Mouse (Mus musculus): Measurements from ENCODE around the gene Depdc1b. TPM values are rescaled to one million over a fixed set of nuclear protein-coding genes. Genes with fewer than 3 reads are reported as not detected.
A peak's percentile ranks its signal among the peaks of the same experiment; 100 is the strongest.

The Depdc1b gene
- polyA plus RNA-seq (2015; fragmentation: Nextera tagmentation; extraction: Ambion mirVana) = 9.7 and 11.6 TPM in 2 replicates

DNA sequence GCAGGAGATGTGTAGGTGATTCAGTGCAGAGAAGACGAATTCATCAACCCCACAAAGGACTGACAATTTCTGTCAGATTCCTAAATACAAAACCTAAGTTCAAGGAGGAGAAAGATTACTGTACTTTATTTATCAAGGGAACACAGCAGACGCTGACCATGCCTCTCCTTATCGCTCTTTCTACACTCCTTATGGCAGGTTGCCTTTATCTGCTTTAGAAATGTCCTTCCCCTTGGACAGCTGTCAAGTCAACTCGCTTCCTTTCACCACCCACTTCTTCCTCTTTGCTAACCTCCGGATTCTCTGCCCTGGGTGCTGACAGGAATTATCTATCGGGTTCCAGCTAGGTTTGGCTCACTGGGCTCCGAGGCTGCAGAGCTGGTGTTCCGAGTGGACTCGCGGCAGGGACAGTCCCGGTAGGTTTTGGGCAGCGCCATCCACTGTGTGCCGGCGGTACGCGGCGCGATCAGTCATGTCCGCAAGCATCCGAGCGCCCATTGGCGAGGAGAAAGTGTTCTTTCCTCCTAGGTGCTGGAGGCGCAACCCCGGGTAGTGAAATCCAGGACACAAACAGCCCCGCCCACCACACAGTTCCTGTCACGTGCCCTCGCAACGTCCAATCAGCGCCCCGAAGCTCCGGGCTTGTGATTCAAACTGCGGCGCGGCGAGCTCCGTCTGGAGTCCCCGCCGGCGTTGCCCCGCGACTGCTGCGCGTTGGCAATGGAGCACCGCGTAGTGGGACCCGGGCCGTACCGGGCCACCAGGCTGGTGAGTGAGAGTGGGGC is at the start of gene Depdc1b:
Gene Depdc1b, plus strand, starts transcription at position 631 of the 785 bp plus-strand sequence.
- ATAC-seq (ENCODE audit: insufficient number of reproducible peaks, insufficient read depth, low FRiP score, low TSS enrichment, low read depth) = peak; percentile 91
- Histone ChIP-seq H3K4me3 (peak within 1 kb of the TSS; percentile 74), H3K36me3 (0 out of 2 replicates have a peak, but pooled peaks cover 3% of the 10 kb centered on the region), H3K4me1 (peaks cover 19% of the 10 kb centered on the region), H3K9ac (peak within 1 kb of the TSS; percentile 81), H3K9me3 (no peaks in the 10 kb centered on the region), H3K27ac (no peak within 1 kb of the TSS), H3K27me3 (no peaks in the 10 kb centered on the region), H3K4me2 (peak within 1 kb of the TSS; percentile 96)
- under 1% methylated on average over 48 of the region's 48 CpGs for WGBS

DNA sequence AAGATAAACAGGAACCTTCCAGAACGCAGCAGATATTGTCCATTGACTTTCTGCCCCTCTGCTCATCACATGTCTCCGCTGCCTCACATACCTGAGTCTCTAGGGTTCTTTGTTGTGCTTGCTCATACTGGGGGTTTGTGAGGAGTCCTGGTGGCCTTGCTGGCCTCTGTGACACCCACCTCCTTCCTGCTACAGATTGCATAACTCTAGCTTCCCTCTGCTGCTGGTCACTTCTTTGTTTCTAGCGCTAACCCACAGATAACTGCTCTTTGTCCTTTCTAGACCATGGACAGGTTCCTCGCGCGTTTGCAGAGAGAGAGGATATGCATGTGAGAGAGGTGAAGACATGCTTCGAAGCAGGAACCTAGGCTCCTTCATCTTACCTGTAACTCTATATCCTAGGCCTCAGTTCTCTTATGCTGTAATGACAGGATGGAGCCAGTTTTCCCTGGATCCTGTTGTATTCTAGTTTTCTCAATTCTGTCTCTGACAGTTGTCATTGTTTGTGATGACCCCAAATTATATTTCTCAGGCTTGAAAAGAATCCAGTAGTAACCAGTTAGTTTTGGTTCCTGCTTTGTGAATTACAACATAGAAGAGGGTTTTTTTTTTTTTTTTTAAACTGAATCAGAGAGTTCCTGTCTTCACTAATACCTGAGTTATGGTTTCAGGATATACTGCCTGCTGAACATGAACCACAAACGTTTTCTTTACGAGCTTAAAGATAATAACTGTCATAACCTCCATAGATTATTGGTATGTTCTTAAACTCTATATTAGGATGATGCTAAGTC is 48.1 kb upstream of the Depdc1b start:
- no peaks in the 10 kb centered on the region for H3K36me3 ChIP-seq
- no peaks in the 10 kb centered on the region for H3K4me1 ChIP-seq
- H3K9me3 ChIP-seq = no peaks in the 10 kb centered on the region
- H3K9ac ChIP-seq = no peak overlapping the region
- no peak overlapping the region for H3K27ac ChIP-seq
- no peaks in the 10 kb centered on the region for H3K27me3 ChIP-seq
- ATAC-seq (ENCODE audit: insufficient number of reproducible peaks, insufficient read depth, low FRiP score, low TSS enrichment, low read depth) = no peak
- no peak overlapping the region for H3K4me2 ChIP-seq
- 75% methylated on average over 9 of the region's 9 CpGs for whole genome bisulfite sequencing
- H3K4me3 ChIP-seq = no peak overlapping the region

DNA sequence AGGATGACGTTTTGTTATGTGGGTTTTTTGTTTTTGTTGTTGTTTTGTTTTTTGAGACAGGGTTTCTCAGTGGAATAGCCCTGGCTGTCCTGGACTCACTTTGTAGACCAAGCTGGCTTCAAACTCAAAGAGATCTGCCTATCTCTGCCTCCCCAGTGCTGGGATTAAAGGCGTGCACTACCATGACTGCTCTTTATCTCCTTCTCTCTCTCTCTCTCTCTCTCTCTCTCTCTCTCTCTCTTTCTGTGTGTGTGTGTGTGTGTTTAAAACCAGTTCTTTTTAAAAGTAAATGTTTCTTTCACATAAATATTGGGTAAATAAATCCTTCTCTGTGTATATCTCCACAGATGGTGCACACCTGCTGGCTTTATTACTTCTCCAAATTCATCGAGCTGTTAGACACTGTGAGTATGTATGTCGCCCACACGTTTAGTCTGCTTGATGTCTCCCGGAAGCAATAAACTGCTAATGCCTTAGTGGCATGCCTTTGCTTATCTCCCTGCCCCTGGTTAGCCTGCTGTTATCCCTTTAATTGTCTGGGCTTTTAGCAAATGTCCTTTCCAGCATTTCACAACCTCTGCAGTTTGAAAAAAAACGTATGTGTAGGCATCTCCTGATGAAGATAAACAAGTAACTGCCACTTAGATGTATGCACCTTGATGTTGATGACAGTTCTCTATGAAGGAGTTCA is 44.5 kb upstream of the Depdc1b start:
- 72% methylated on average over 7 of the region's 7 CpGs for WGBS
- no peak overlapping the region for H3K27ac ChIP-seq

DNA sequence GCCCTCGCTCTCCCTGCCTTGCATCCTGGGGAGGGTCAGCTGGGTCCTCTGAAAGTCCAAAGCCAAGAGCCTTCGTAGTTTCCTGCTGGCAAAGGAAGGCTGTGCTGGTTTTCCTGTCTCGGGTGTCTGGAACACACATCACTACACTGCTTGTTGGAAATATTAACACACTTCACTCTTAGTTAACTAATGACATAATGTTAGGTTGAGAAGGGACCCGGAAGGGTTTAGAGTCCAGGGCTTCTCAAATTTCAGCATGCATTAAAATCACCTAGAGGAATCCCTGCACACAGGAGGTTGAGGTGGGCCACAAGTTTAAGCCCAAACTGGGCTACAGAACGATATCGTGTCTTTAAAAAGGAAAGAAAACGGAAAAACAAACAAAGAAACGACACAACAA is 43.8 kb upstream of the Depdc1b start:
- ATAC-seq (ENCODE audit: insufficient number of reproducible peaks, insufficient read depth, low FRiP score, low TSS enrichment, low read depth) = no peak
- Histone ChIP-seq H3K27ac (no peak overlapping the region), H3K4me2 (no peak overlapping the region), H3K9me3 (no peaks in the 10 kb centered on the region), H3K4me3 (no peak overlapping the region), H3K4me1 (0 out of 2 replicates have a peak, but pooled peaks cover 1% of the 10 kb centered on the region), H3K27me3 (no peaks in the 10 kb centered on the region), H3K9ac (no peak overlapping the region), H3K36me3 (no peaks in the 10 kb centered on the region)
- 59% methylated on average over 8 of the region's 8 CpGs for WGBS

More for the DNA sequence above, 44.5 kb upstream of the Depdc1b start:
- no peaks in the 10 kb centered on the region for H3K27me3 ChIP-seq
- H3K4me3 ChIP-seq = no peak overlapping the region
- no peaks in the 10 kb centered on the region for H3K9me3 ChIP-seq
- ATAC-seq (ENCODE audit: insufficient number of reproducible peaks, insufficient read depth, low FRiP score, low TSS enrichment, low read depth) = no peak
- no peaks in the 10 kb centered on the region for H3K4me1 ChIP-seq
- H3K36me3 ChIP-seq = no peaks in the 10 kb centered on the region
- H3K4me2 ChIP-seq = no peak overlapping the region
- no peak overlapping the region for H3K9ac ChIP-seq

DNA sequence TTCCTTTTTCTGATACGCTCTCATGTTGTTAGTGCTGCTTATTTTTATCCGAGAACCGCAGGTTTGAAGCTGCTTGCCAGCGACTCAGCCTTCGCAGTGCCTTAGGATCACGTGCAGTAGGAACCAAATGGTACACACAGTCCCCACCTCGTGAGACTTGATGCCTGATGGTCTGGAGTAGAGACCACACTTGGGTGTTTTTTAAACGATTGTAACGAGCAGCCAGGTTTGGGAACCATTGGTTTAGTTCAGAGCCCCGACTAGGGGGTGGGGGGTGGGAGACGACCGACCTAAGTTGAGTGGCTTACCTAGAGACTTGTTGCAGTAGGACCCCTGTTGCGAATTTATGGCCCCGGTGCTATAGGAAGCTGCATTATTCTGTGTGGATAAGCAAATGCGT is 43.1 kb upstream of the Depdc1b start:
- H3K27me3 ChIP-seq = no peaks in the 10 kb centered on the region
- ATAC-seq (ENCODE audit: insufficient number of reproducible peaks, insufficient read depth, low FRiP score, low TSS enrichment, low read depth) = no peak
- H3K9ac ChIP-seq = no peak overlapping the region
- H3K4me3 ChIP-seq = no peak overlapping the region
- H3K36me3 ChIP-seq = no peaks in the 10 kb centered on the region
- H3K4me1 ChIP-seq = 0 out of 2 replicates have a peak, but pooled peaks cover 2% of the 10 kb centered on the region
- no peaks in the 10 kb centered on the region for H3K9me3 ChIP-seq
- no peak overlapping the region for H3K27ac ChIP-seq
- WGBS = 69% methylated on average over 15 of the region's 15 CpGs
- no peak overlapping the region for H3K4me2 ChIP-seq

DNA sequence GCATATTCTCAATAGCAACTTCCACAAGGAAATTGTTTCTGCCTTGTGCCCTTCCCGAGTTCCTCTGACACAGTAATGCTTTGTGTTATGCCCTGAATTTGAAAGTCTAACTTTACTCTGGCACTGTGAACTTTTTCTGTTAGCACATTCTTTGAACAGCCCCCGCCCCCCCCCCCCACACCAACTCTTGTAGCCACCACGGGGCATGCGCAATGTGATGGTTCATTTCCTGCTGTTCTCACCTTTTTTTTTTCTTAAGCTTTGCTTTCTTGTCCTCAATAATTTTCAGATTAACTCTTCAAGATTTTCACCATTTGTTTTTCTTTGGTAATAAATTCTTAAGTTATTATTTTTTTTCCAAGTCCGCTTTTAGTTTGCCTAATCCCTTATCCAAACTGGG is 42.7 kb upstream of the Depdc1b start:
- no peak overlapping the region for H3K4me3 ChIP-seq
- no peak overlapping the region for H3K4me2 ChIP-seq
- no peaks in the 10 kb centered on the region for H3K36me3 ChIP-seq
- H3K27ac ChIP-seq = no peak overlapping the region
- H3K9ac ChIP-seq = no peak overlapping the region
- peaks cover 2% of the 10 kb centered on the region; the same call in 1 of the 2 replicates for H3K4me1 ChIP-seq
- WGBS = 37% methylated on average over 5 of the region's 5 CpGs
- H3K27me3 ChIP-seq = no peaks in the 10 kb centered on the region
- no peak for ATAC-seq (ENCODE audit: insufficient number of reproducible peaks, insufficient read depth, low FRiP score, low TSS enrichment, low read depth)
- no peaks in the 10 kb centered on the region for H3K9me3 ChIP-seq

DNA sequence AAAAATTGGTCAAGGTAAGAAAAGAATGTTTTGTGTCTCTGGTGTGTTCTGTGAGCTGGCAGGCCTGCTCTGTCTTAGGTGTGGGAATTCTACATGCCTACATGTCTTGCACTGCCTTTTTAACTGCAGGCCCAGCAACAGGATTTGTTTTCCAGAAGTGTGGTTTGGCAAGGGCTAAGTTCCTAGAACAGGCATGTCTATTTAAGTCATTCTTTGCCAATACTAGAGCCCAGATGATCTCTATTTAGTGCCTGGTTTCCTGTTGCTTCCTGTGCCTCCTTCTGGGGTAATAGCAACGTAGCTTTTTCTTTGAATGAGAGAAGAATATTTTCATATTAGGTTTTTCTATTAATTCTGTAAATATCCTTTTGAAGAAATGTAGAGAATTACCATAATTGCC is 39.6 kb upstream of the Depdc1b start:
- H3K4me3 ChIP-seq = no peak overlapping the region
- H3K27ac ChIP-seq = no peak overlapping the region
- no peaks in the 10 kb centered on the region for H3K27me3 ChIP-seq
- no peak overlapping the region for H3K4me2 ChIP-seq
- peaks cover 8% of the 10 kb centered on the region for H3K4me1 ChIP-seq
- H3K36me3 ChIP-seq = no peaks in the 10 kb centered on the region
- H3K9me3 ChIP-seq = no peaks in the 10 kb centered on the region
- H3K9ac ChIP-seq = no peak overlapping the region
- 13% methylated on average over 1 of the region's 1 CpGs for WGBS
- ATAC-seq (ENCODE audit: insufficient number of reproducible peaks, insufficient read depth, low FRiP score, low TSS enrichment, low read depth) = no peak

DNA sequence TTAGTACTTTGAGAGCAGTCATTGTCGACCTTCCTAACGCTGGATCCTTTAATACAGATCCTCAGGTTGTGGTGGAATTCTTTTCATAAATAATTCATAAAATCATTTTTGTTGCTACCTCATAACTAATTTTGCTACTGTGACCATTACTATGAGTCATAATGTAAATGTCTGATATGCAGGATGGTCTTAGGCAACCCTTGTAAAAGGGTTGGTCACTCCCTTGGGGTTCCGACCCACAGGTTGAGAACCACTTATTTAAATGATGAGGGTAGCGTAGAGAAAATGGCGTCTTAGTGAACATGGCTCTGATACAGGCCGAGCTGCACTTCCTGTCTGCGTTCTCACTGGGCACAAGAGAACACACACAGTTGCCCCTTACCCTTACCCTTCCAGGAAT is 38.8 kb upstream of the Depdc1b start:
- ATAC-seq (ENCODE audit: insufficient number of reproducible peaks, insufficient read depth, low FRiP score, low TSS enrichment, low read depth) = no peak
- no peak overlapping the region for H3K27ac ChIP-seq
- H3K27me3 ChIP-seq = no peaks in the 10 kb centered on the region
- no peaks in the 10 kb centered on the region for H3K36me3 ChIP-seq
- no peak overlapping the region for H3K4me3 ChIP-seq
- no peak overlapping the region for H3K9ac ChIP-seq
- no peaks in the 10 kb centered on the region for H3K9me3 ChIP-seq
- H3K4me2 ChIP-seq = no peak overlapping the region
- peaks cover 8% of the 10 kb centered on the region for H3K4me1 ChIP-seq
- WGBS = 77% methylated on average over 7 of the region's 7 CpGs

DNA sequence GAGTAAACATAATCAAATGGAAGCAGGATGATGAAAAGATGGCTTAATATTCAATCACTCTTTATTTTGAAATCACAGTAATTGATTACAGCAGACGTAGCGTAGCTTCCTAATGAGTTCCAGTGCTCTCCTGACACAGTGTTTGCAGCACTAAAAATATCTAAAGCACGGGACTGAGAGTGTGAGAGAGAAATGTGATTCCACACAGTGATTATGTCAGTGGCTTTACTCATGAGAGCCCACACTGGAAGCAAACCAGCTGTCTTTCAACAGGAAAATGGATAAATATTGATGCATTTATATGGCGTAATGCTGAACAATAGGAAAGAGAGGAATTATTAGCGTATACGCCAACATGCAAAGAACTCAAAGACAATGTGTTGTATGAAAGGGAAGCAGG is 37.5 kb upstream of the Depdc1b start:
- Histone ChIP-seq H3K27me3 (no peaks in the 10 kb centered on the region), H3K4me2 (no peak overlapping the region), H3K9ac (no peak overlapping the region), H3K4me1 (peaks cover 8% of the 10 kb centered on the region), H3K4me3 (no peak overlapping the region), H3K27ac (0 out of 2 replicates have a peak overlapping the region, but pooled peaks have one; percentile 5), H3K36me3 (no peaks in the 10 kb centered on the region), H3K9me3 (no peaks in the 10 kb centered on the region)
- WGBS = 37% methylated on average over 6 of the region's 6 CpGs
- ATAC-seq (ENCODE audit: insufficient number of reproducible peaks, insufficient read depth, low FRiP score, low TSS enrichment, low read depth) = no peak

DNA sequence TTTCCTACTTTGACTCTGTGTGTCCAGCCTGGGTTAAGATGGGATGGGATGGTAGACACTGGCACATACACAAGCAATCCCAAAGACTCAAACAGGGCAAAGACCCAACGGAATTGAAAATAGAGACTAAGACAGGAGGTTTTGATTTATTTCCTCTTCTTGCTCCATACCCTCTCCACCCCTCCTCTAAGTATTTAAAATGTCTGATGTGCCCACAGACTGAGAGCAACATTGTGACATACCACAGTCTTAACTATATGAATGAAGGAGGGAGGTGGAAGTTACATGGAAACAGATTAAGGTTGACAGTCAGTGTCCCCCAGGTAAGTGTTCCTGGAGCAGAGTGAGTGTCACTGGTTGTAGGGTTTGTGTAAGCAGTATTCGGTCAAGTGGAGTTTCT is 31.8 kb upstream of the Depdc1b start:
- no peaks in the 10 kb centered on the region for H3K4me1 ChIP-seq
- H3K27me3 ChIP-seq = no peaks in the 10 kb centered on the region
- no peak for ATAC-seq (ENCODE audit: insufficient number of reproducible peaks, insufficient read depth, low FRiP score, low TSS enrichment, low read depth)
- no peak overlapping the region for H3K4me3 ChIP-seq
- no peaks in the 10 kb centered on the region for H3K9me3 ChIP-seq
- H3K4me2 ChIP-seq = no peak overlapping the region
- WGBS = 79% methylated on average over 2 of the region's 2 CpGs
- H3K36me3 ChIP-seq = no peaks in the 10 kb centered on the region
- no peak overlapping the region for H3K27ac ChIP-seq
- H3K9ac ChIP-seq = no peak overlapping the region

DNA sequence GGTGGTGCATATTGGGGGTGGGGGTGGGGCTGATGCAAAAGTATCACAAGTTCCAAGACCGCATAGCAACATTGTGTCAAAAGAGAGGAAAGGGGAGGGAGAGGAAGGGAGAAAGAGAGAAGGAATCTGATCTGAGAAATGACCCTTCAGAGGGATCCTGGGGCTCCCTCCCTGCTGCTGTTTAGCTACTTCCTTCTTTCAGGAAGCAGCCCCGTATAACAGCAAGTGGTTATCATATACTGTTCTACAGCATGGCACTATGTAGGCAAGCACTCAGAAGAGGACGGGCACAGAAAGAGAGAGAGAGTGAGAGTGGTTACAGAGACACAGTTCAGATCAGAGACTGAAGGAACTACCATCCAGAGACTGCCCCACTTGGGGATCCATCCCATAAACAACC is 28.2 kb upstream of the Depdc1b start:
- no peaks in the 10 kb centered on the region for H3K27me3 ChIP-seq
- ATAC-seq (ENCODE audit: insufficient number of reproducible peaks, insufficient read depth, low FRiP score, low TSS enrichment, low read depth) = no peak
- no peaks in the 10 kb centered on the region for H3K9me3 ChIP-seq
- H3K36me3 ChIP-seq = no peaks in the 10 kb centered on the region
- 68% methylated on average over 3 of the region's 3 CpGs for WGBS
- no peaks in the 10 kb centered on the region for H3K4me1 ChIP-seq
- no peak overlapping the region for H3K4me2 ChIP-seq
- no peak overlapping the region for H3K27ac ChIP-seq
- H3K4me3 ChIP-seq = no peak overlapping the region
- H3K9ac ChIP-seq = no peak overlapping the region

All from embryonic facial prominence, embryonic 13.5 days (tissue).